Mouse (Mus musculus) limb, embryonic 11.5 days (tissue): ENCODE measurements at regions not wholly inside any gene's neighbourhood (a gene's known extent, or its start where the extent isn't known, plus 50 kb on each side); places are given as distances from the start of the nearest gene placed in this dataset.

Experiments used
- ATAC-seq: fragments of 200-750 bp; cut with Nextera tagmentation; 2 replicates; pipeline ENCODE4 v1.8.0; 2017; ENCODE audit warnings: low read depth; ENCODE audit not compliant: insufficient number of reproducible peaks, low FRiP score, low TSS enrichment
- DNase-seq: peaks from one replicate; pipeline ENCODE4 v3.0.0-alpha.2; 2015; ENCODE audit warnings: low spot score
- H3K27ac ChIP-seq: fragments of 300-500 bp; sonication (generic); replicated peaks from 2 replicates; pipeline ENCODE4 v1.5.1; 2014; ENCODE audit warnings: low read depth, mild to moderate bottlenecking, low read length
- H3K27me3 ChIP-seq: fragments of 300-500 bp; sonication (generic); 2 replicates; pipeline ENCODE4 v1.6.1; 2014; ENCODE audit warnings: mild to moderate bottlenecking, low read length, mixed read lengths; ENCODE audit not compliant: control insufficient read depth, insufficient read depth
- H3K36me3 ChIP-seq: fragments of 300-500 bp; sonication (generic); 2 replicates; pipeline ENCODE4 v1.6.1; 2014; ENCODE audit warnings: mild to moderate bottlenecking, low read length, moderate library complexity, mixed read lengths; ENCODE audit not compliant: control insufficient read depth, insufficient read depth
- H3K4me1 ChIP-seq: fragments of 300-500 bp; sonication (generic); 2 replicates; pipeline ENCODE4 v1.6.1; 2014; ENCODE audit warnings: low read length, mixed read lengths; ENCODE audit not compliant: control insufficient read depth, insufficient read depth
- H3K4me2 ChIP-seq: fragments of 300-500 bp; sonication (generic); 2 replicates; pipeline ENCODE4 v1.6.1; 2014; ENCODE audit warnings: low read depth, mild to moderate bottlenecking, moderate library complexity; ENCODE audit not compliant: severe bottlenecking
- H3K4me3 ChIP-seq: fragments of 300-500 bp; sonication (generic); 2 replicates; pipeline ENCODE4 v1.5.1; 2014; ENCODE audit warnings: low read depth, low read length
- H3K9ac ChIP-seq: fragments of 300-500 bp; sonication (generic); 2 replicates; pipeline ENCODE4 v1.6.1; 2014; ENCODE audit warnings: mild to moderate bottlenecking, low read length
- H3K9me3 ChIP-seq: fragments of 300-500 bp; sonication (generic); 2 replicates; pipeline ENCODE4 v1.6.1; 2016; ENCODE audit warnings: low read length; ENCODE audit not compliant: control insufficient read depth
- WGBS: fragments of 180-500 bp; shearing (Covaris S2); extraction: QIAGEN DNeasy Blood & Tissue Kit; methylation state at CpG from one replicate; pipeline ENCODE4 v1.1.7; 2014; 5-methylcytosine and 5-hydroxymethylcytosine counted together

GRCm38 (mm10) chr13:119310013-119310412 is 118.4 kb upstream of the Paip1 start:
- no peaks in the 10 kb centered on the region for H3K9me3 ChIP-seq
- H3K4me1 ChIP-seq: no peaks in the 10 kb centered on the region
- 88% methylated on average over 3 of the region's 3 CpGs for WGBS
- ATAC-seq (no peak), DNase-seq (no peak)
- H3K9ac ChIP-seq: no peak overlapping the region
- no peaks in the 10 kb centered on the region for H3K36me3 ChIP-seq
- H3K27ac ChIP-seq: no peak overlapping the region
- H3K4me2 ChIP-seq: no peak overlapping the region
- H3K27me3 ChIP-seq: no peaks in the 10 kb centered on the region
- H3K4me3 ChIP-seq: no peak overlapping the region

DNA sequence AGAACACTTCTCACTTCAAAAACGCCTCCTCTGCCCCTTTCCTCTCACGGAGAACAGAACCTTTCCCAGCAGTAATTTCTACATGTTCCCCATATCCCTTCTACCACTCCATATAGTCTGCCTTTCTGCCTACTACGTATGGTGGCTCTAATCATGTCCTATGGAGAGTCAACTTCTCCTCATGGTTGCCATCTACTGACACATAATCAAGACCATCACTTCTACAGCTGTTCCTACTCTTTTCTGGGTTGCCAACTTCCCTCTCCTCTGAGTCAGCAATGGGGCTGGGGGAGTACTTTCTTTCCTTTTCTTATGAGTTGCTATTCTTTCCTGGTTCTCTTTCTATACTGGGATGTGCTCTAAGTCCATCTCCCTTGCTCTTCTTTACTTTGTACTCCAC is 114.0 kb upstream of the Paip1 start:
- H3K4me3 ChIP-seq: no peak overlapping the region
- 80% methylated on average over 3 of the region's 3 CpGs for WGBS
- H3K27me3 ChIP-seq: no peaks in the 10 kb centered on the region
- H3K9me3 ChIP-seq: no peaks in the 10 kb centered on the region
- H3K27ac ChIP-seq: no peak overlapping the region
- H3K36me3 ChIP-seq: no peaks in the 10 kb centered on the region
- no peak overlapping the region for H3K4me2 ChIP-seq
- no peak for ATAC-seq
- no peaks in the 10 kb centered on the region for H3K4me1 ChIP-seq
- DNase-seq: no peak
- H3K9ac ChIP-seq: no peak overlapping the region

DNA sequence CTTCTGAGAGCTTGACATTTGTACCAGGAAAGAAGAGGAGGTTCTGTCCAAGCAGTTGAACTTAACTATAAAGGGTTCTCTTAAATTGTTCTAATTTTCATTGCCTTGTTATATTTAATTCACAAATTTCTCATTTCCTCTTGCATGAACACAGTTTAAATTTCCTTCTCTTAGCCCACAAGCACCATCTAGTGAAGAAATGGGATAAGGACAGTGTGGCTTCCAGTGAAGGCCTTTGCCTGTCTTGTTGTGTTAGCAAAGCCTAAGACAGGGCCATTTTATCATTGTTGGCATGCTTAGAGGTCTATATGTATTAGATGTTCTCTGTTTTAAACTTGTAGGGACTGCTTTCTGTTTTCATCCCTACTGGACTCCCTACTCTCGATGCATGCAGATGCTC is 110.0 kb upstream of the Paip1 start:
- no peak overlapping the region for H3K4me2 ChIP-seq
- H3K4me3 ChIP-seq: no peak overlapping the region
- no peak overlapping the region for H3K9ac ChIP-seq
- 89% methylated on average over 1 of the region's 1 CpGs for WGBS
- no peak overlapping the region for H3K27ac ChIP-seq
- ATAC-seq (no peak), DNase-seq (no peak)
- H3K36me3 ChIP-seq: no peaks in the 10 kb centered on the region
- H3K4me1 ChIP-seq: no peaks in the 10 kb centered on the region
- no peaks in the 10 kb centered on the region for H3K9me3 ChIP-seq
- no peaks in the 10 kb centered on the region for H3K27me3 ChIP-seq

DNA sequence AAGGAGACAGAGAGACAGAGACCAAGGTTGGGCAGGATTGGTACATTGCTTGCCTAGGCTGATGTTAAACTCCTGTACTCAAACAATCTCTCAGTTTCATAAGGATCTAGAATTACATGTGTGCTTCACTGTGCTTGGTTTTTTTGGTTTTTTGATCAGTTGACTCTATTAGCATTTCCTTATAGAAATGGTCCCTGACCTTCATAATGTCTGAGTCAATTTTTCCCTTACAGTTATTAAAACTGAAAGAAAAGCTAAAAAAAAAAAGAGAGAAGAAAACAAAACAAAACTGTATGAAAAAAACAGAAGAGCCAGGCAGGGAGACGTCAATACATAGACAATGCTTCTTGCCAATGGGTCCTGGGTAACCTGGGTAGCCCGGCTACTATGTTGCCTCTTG is 102.9 kb upstream of the Paip1 start:
- H3K4me1 ChIP-seq: no peaks in the 10 kb centered on the region
- no peaks in the 10 kb centered on the region for H3K36me3 ChIP-seq
- H3K4me2 ChIP-seq: no peak overlapping the region
- no peaks in the 10 kb centered on the region for H3K9me3 ChIP-seq
- H3K27me3 ChIP-seq: no peaks in the 10 kb centered on the region
- H3K9ac ChIP-seq: no peak overlapping the region
- WGBS: 81% methylated on average over 2 of the region's 2 CpGs
- ATAC-seq: no peak
- H3K27ac ChIP-seq: no peak overlapping the region
- no peak overlapping the region for H3K4me3 ChIP-seq
- no peak for DNase-seq

DNA sequence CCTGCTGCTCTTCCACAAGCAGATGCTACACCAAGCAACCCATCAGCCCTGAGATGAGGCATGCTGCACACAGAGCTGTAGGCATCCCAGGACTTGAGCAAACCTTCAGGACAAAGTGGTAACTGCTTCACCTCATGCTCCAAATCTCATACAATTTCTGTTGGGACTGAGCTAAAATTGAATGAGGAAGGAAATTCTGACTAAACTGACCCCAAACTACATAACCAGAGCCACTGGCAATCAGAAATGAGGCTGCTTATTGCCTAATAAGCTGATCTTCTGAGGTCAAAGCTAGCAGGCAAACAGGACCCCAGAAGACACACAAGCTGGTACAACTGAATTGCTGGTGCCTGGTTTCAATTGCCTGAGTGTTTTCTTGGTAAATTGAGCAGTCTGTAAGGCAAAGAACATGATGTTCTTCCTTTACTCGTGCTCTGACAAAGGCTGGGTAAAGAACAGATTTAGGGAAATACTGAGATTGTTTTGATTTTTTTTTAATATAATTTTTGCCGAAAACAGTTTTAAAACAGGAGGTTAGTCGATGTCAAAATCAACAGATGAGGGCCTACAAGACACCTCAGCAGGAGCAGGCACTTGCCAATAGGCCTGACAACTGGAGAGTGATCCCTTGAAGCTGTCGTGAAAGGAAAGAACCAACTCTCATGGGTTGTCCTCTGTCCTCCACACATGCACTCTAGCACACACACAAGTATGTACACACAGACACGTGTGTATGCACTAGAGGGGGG is 101.3 kb upstream of the Paip1 start:
- Histone ChIP-seq H3K9ac (no peak overlapping the region), H3K27me3 (no peaks in the 10 kb centered on the region), H3K36me3 (no peaks in the 10 kb centered on the region), H3K4me2 (no peak overlapping the region), H3K4me3 (no peak overlapping the region), H3K4me1 (no peaks in the 10 kb centered on the region), H3K27ac (no peak overlapping the region), H3K9me3 (no peaks in the 10 kb centered on the region)
- DNase-seq: no peak
- WGBS: 81% methylated on average over 5 of the region's 5 CpGs
- ATAC-seq: no peak

DNA sequence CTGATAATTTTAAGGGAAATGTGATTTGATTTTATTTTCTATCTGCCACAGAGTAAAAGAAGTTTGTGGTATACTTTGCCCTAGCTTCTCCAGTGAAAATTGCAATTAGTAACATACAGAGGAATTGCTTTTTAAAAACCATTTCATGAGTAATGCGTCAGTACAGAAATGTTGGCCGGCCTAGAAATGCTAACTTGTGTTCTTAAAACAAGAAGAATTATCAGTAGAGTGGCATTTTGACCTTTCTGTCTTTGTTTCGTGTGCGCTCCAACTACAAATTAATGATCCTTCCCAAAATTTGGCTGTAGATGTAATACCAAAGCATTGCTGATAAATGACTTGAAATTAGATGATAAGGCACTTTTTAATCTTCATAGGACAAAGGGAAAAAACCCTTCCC is 99.7 kb upstream of the Paip1 start:
- Histone ChIP-seq H3K27me3 (no peaks in the 10 kb centered on the region), H3K4me3 (no peak overlapping the region), H3K36me3 (no peaks in the 10 kb centered on the region), H3K4me1 (no peaks in the 10 kb centered on the region), H3K4me2 (no peak overlapping the region), H3K9ac (no peak overlapping the region), H3K27ac (no peak overlapping the region), H3K9me3 (no peaks in the 10 kb centered on the region)
- 93% methylated on average over 4 of the region's 4 CpGs for WGBS
- ATAC-seq (no peak), DNase-seq (no peak)

DNA sequence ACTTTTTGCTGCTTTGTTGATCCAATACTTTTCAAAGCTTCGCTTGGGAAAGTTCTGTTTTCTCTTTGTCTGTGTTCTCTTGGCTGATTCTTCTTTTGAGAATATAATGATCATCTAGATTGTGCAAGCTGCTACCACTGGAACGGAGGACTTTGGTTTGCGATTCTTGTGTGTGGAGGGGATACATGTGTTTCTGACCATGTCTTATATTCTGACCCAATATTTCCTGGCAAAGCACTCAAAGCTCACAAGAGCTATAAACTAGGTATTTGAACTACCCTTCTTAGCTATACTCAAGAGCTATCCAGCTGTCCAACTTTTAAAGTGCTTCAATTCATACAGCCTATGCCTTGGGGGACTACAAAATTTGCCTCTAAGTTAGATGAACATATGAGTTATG is 96.6 kb upstream of the Paip1 start:
- 93% methylated on average over 3 of the region's 3 CpGs for WGBS
- Histone ChIP-seq H3K9ac (no peak overlapping the region), H3K27ac (no peak overlapping the region), H3K4me1 (no peaks in the 10 kb centered on the region), H3K4me3 (no peak overlapping the region), H3K36me3 (peaks cover 2% of the 10 kb centered on the region; the same call in 1 of the 2 replicates), H3K4me2 (no peak overlapping the region), H3K9me3 (no peaks in the 10 kb centered on the region), H3K27me3 (no peaks in the 10 kb centered on the region)
- no peak for ATAC-seq
- no peak for DNase-seq

GRCm38 (mm10) chr13:119333915-119334314 is 94.5 kb upstream of the Paip1 start:
- Histone ChIP-seq H3K4me3 (no peak overlapping the region), H3K27ac (no peak overlapping the region), H3K4me1 (no peaks in the 10 kb centered on the region), H3K4me2 (no peak overlapping the region), H3K9ac (no peak overlapping the region), H3K36me3 (peaks cover 2% of the 10 kb centered on the region; the same call in 1 of the 2 replicates), H3K27me3 (no peaks in the 10 kb centered on the region), H3K9me3 (no peaks in the 10 kb centered on the region)
- DNase-seq (no peak), ATAC-seq (no peak)
- WGBS: 93% methylated on average over 6 of the region's 6 CpGs

DNA sequence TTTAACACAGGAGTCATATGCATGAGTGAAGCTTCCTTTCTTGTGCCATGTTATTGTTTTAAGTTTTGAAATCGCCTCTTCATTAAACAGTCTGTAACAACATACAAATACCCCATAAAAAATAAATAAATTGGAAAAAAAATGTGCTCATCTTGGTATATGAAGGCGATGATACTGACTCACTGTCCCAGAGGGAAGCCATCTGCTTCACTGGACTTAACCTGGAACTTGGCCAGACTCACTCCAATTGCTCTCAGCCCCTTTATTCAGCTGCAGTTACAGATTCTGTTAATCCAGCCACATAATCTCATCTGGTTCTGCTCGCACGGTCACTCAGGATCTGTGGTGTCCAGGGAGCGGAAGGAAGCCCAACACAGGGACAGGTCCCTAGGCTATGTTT is 90.5 kb upstream of the Paip1 start:
- no peak overlapping the region for H3K9ac ChIP-seq
- H3K9me3 ChIP-seq: no peaks in the 10 kb centered on the region
- DNase-seq (no peak), ATAC-seq (no peak)
- H3K4me2 ChIP-seq: no peak overlapping the region
- H3K4me3 ChIP-seq: no peak overlapping the region
- peaks cover 2% of the 10 kb centered on the region; the same call in 1 of the 2 replicates for H3K36me3 ChIP-seq
- no peaks in the 10 kb centered on the region for H3K4me1 ChIP-seq
- no peaks in the 10 kb centered on the region for H3K27me3 ChIP-seq
- WGBS: 94% methylated on average over 5 of the region's 5 CpGs
- no peak overlapping the region for H3K27ac ChIP-seq
